Mouse (Mus musculus): ENCODE measurements around the gene Gm49354.
A peak's percentile ranks its signal among the peaks of the same experiment; 100 is the strongest.
"Not testable (repeated sequence)": the region's sequence is repeated elsewhere in the genome, so short reads cannot be mapped to it uniquely, and the experiment has no call there.

The Gm49354 gene

GRCm38 (mm10) chr13:59782145-59782544 lies at the start of gene Gm49354:
Gene Gm49354 (minus strand): TSS chr13:59782245.
- DNase-seq: no peak

- no peak for DNase-seq
These were observed 43.9 kb upstream of the Gm49354 start for GRCm38 (mm10) chr13:59825966-59826365.

DNA sequence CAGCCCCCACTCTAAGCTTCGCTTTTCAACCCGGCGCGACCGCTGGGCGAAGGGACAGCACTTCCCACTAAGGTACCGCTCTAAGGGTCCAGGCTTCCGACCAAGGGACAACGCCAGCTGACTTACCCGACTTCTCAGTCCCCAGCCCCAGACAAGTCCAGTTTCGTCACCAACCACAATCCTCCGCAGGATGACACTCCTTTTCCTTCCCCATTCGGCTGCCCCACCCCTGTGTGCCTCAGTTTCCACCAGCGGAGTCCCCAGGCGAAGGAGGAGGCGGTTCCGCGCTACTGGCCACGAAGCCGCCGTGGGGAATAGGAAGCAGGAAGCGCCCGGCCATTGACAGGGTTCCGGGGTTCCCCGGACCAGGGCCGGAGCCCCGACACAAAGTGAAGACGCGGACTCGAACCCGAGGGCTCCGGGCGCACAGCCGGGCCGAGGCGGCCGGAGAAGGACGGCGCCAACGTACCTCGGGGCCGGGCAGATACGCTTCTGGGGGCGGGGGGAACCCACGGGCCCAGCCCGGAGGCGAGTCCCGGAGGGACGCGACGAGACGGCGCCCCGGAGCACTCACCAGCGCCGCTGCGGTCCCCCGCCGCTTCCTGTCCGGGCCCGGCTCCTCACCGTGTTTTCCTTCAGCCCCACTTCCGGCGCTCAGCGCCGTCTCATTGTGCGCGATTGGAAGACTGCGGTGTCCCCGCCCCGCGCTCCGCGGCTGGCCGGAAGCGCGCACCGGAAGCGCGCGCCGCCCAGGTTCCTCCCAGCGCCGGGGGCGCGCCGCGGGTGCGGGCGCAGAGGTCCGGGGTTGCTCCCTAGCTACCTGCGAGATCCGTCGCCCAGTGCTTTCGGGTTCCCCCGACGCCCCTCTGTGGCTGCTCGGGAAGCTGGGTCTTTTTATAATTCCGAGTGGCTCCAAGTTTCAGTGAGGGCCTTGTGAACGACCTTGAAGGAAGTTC lies 40.7 kb upstream of the Gm49354 start, which contains the start of gene Tut7:
TSS of gene Tut7 (minus strand) at position 641 of the 956 bp plus-strand sequence.
- peak; percentile 93 for DNase-seq

DNA sequence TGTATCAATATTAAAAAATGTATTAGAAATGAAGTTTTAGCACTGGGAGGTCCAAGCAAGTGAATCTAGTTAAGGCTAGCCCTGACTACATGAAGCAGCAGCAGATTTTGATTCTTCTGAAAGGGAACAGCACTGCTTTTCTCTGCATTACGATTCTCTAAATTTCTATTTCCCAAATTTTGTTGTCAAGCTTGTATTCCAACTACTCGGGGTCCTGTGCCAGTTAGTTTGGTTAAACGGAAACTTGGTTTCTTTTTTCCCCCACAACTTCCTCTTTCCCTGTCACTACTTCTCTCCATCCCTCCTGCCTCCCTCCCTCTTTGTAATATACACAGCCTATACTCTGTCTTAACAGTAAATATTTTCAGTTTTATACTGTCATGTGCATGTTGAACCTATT lies 38.8 kb upstream of the Gm49354 start:
- no peak for DNase-seq

GRCm38 (mm10) chr13:59820114-59820513 lies 38.1 kb upstream of the Gm49354 start:
- no peak for DNase-seq

DNA sequence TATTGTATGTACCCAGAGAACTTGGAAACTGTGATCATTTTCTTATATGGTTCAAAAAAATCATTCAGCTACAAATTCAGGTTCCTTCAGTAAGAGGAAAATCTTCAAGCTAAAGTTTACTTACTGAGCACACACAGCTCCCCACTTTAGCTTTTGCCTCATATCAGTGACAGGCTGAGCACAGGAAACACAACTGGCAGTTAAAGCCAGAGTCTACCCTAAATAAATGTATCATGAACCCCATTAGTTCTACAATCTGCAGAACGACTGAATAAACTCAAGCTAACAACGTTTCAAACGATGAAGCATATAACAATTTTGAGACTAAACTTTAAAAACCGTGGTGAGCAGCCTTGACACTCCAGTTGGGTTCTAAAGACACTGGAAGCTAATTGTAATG lies 35.3 kb upstream of the Gm49354 start:
- no peak for DNase-seq

DNA sequence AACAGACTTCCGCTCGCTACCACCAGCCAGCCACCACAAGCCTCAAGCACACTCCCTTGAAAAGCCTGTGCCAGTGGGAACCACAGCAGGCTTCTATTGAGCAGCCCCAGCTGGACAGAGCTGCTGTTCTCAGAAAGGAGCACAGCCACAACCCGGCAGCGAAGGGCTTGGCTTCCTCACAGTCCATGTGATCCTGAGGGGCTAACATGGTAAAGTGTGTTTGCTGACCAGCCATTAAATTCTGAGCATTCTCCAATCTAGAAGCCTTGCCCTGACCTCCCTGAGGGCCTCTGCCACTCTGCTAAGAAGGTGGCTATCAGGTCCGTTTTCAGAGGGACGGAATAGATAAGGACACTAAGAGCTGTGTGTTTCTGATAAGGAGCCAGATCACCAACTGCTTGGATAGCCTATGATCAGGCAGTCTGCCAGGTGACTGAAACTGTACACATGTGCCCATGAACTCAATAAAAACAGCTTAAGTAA lies 32.1 kb upstream of the Gm49354 start:
- DNase-seq: no peak

DNA sequence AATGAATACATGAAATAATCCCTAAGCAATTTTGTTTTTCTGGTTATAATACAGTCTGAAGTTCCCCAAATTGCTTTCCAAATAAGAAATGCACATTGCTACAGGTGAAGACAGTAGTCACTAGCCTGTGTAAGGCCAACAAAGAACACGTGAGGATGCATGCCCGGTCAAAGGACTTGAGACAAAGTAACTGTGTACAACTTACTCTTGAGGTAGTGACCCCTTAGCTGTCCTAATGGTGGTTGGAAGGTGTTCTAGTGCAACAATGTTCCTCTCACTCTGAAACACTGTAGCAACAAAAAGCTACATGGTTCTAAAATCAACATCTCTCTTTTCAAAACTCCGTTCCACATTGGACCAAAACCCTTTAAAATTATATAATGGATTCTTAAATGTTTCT lies 29.5 kb upstream of the Gm49354 start:
- DNase-seq: no peak

- no peak for DNase-seq
These were observed 19.0 kb upstream of the Gm49354 start for GRCm38 (mm10) chr13:59801000-59801399.

- DNase-seq: no peak
These were observed 18.0 kb upstream of the Gm49354 start for GRCm38 (mm10) chr13:59800077-59800476.

- no peak for DNase-seq
These were observed 16.3 kb upstream of the Gm49354 start for GRCm38 (mm10) chr13:59798306-59798705.

DNA sequence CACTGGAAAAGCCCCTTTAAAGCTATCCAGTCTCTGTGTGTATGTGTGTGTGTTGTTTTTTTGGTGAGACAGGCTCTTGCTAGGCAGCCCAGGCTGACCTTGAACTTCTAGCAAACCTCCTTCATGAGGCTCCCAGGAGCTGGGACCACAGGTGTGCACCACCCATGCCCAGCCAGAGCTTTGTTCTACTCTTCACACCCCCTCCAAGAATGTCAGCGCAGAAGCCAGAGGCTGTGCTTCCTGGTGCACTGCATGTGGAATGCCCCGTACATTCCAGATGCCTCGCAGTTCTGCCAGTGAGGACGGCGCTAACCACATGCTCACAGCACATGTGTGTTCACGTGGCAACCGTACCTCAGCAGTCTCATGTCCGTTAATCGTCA lies 14.4 kb upstream of the Gm49354 start:
- no peak for DNase-seq

DNA sequence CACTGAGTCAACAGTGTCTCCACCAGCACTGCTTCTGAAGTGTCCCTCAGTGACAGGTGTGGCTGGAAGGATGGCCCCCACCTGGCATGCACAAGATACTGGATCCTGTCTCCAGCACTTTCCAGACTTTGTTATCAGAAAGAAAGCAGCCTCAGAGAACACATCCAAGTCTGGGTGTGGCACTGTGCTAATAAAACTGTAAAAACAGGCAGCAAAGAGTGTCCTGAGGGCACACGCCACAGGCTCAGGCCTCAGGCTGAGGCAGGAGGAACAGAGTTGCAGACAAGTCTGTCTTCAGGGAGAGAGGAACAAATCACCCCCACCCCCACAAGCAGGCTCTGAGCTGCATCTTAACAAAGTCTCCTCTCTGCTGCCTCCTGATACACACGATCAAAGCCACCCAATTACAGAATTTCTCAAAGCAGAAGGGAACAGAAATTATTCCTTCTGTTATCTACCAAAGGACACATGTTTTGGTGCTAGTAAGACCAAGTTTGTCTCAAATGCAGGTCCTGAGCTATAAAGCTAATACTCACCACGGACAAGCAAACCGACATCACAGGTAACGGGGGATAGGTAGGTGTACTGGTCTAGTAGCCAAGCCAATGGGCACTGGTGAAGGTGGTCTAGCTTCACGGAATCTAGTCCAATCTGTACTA lies 13.9 kb upstream of the Gm49354 start:
- no peak for DNase-seq

- peak; percentile 38 for DNase-seq
These were observed 12.7 kb upstream of the Gm49354 start for GRCm38 (mm10) chr13:59794786-59795185.

GRCm38 (mm10) chr13:59779744-59780264 lies 2.2 kb downstream of the Gm49354 start:
- DNase-seq: not testable (repeated sequence)

DNA sequence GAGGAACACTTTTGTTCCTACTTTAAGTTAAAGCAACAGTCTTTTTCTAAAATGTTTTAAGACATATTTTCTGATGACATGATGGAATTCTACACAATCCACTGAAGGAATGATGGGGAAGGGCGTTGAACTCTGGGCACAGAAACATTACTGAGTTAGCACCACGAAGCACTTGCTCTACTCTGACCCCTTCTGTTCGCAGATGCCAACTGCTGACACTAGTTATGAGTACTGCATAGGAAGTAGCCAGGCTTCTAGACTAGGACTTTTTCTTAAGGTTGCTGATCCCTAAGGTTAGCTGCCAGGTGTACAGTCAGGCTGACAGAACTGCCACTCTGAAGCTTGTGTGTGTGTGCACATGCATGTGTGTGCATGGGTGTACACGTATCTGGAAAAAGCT lies 2.8 kb downstream of the Gm49354 start:
- no peak for DNase-seq

DNA sequence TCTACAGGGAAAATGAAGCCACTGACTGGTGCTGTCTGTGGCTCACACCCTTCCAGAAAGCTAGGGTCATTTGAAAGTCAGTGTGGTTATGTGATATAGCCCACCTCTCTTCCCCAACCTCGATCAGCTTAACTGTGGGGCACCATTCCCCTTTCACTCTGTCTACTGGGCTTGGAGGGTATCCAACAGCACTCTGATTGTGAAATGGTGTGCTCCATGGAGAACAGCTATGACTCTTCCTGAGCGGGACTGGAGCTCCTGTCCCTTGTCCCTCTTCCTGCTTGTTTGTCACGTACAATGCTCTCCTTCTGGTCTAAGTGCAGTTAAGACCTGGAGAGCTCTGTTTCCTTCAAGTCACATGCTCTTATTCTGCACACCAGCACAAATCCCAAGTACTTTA lies 6.9 kb downstream of the Gm49354 start:
- no peak for DNase-seq

GRCm38 (mm10) chr13:59771257-59771656 lies 10.8 kb downstream of the Gm49354 start:
- DNase-seq: peak; percentile 58

GRCm38 (mm10) chr13:59770847-59771246 lies 11.2 kb downstream of the Gm49354 start:
- DNase-seq: peak; percentile 34

- DNase-seq: peak; percentile 88
These were observed 11.9 kb downstream of the Gm49354 start for GRCm38 (mm10) chr13:59770164-59770562.

- peak; percentile 99 for DNase-seq
These were observed 12.5 kb downstream of the Gm49354 start, which contains the start of gene Isca1 for GRCm38 (mm10) chr13:59769296-59770163. Gene Isca1 (minus strand): TSS chr13:59769810.

GRCm38 (mm10) chr13:59768531-59768930 lies 13.5 kb downstream of the Gm49354 start:
- peak; percentile 42 for DNase-seq

Measured in cerebellum, adult 9-11 months (tissue).